8 mouse cellular contexts compared by ENCODE assay signal in genomic region chr11:35798874-35799273, GRCm38 (mm10). TPM values are rescaled to one million over a fixed set of nuclear protein-coding genes. Genes with fewer than 3 reads are reported as not detected.
DNase-seq lines count a peak whose midpoint lies in the region; ATAC-seq and TF ChIP-seq lines count a peak whose summit lies in the region.
"Had no signal": no experiment of that assay in that cellular context is flagged by ENCODE, and none has a peak within 500 bp of the region (broad histone marks: within the 10 kb centered on the region; RNA-seq: fewer than 3 reads in every experiment).

Gene Fbll1 (minus strand): TSS chr11:35798884.

- peak; percentile 40 for DNase-seq in 416B (ENCODE audit: low read depth)
- peak; percentile 45 for DNase-seq in cerebellum, adult 9-10 months
- DNase-seq in frontal cortex, postnatal 25 days (ENCODE audit: low spot score in 2 of 2): peak; percentile 13 to 19
- peak; percentile 57 for DNase-seq in ovary, postnatal 36 days (ENCODE audit: low spot score)

- no peak for TF ChIP-seq EP300 in ES-Bruce4 (IDR thresholded peaks at IDR 0.05; ENCODE audit: insufficient read depth, low read depth, low read length)

- H3K4me1 ChIP-seq in ES-Bruce4 (ENCODE audit: control insufficient read depth, insufficient read depth, low read length): no peaks in the 10 kb centered on the region
- H3K4me1 ChIP-seq in kidney, embryonic 15.5 days: peaks cover 14% of the 10 kb centered on the region
- no peaks in the 10 kb centered on the region for H3K4me1 ChIP-seq in liver, embryonic 15.5 days (replicated peaks)

- no peak for TF ChIP-seq CTCF in ES-Bruce4 (IDR thresholded peaks at IDR 0.05; ENCODE audit: low read depth, low read length)

- peak within 1 kb of the TSS; percentile 61 for H3K4me3 ChIP-seq in ES-Bruce4 (ENCODE audit: low read depth, low read length)
- H3K4me3 ChIP-seq in kidney, embryonic 15.5 days (replicated peaks): peak within 1 kb of the TSS; percentile 42
- H3K4me3 ChIP-seq in liver, embryonic 15.5 days (replicated peaks): 0 out of 2 replicates have a peak within 1 kb of the TSS, but pooled peaks have one; percentile 2
- H3K4me3 ChIP-seq: heart, adult 2 months had no signal

- TF ChIP-seq POLR2A in ES-Bruce4 (IDR thresholded peaks at IDR 0.05; ENCODE audit: insufficient read depth, low read length): no peak

- WGBS in kidney, embryonic 15.5 days: 16% methylated on average over 11 of the region's 11 CpGs
- WGBS in liver, embryonic 15.5 days (ENCODE audit: insufficient replicate concordance): 14% methylated on average over 11 of the region's 11 CpGs

- H3K4me2 ChIP-seq in kidney, embryonic 15.5 days: peak within 1 kb of the TSS; percentile 71
- peak within 1 kb of the TSS; percentile 29 for H3K4me2 ChIP-seq in liver, embryonic 15.5 days

- no peaks in the 10 kb centered on the region for H3K9me3 ChIP-seq in ES-Bruce4 (replicated peaks; ENCODE audit: control insufficient read depth, insufficient read depth, low read length, poor library complexity, severe bottlenecking)
- H3K9me3 ChIP-seq in kidney, embryonic 15.5 days (replicated peaks): no peaks in the 10 kb centered on the region
- H3K9me3 ChIP-seq in liver, embryonic 15.5 days (replicated peaks): no peaks in the 10 kb centered on the region

- H3K27me3 ChIP-seq in ES-Bruce4 (ENCODE audit: control insufficient read depth, insufficient read depth, low read length, poor library complexity, severe bottlenecking): peaks cover 15% of the 10 kb centered on the region
- H3K27me3 ChIP-seq in kidney, embryonic 15.5 days: peaks cover 56% of the 10 kb centered on the region
- H3K27me3 ChIP-seq in liver, embryonic 15.5 days: peaks cover 61% of the 10 kb centered on the region

- H3K9ac ChIP-seq in ES-Bruce4 (ENCODE audit: low read depth, poor library complexity, severe bottlenecking): 0 out of 2 replicates have a peak within 1 kb of the TSS, but pooled peaks have one; percentile 24
- no peak within 1 kb of the TSS for H3K9ac ChIP-seq in kidney, embryonic 15.5 days
- no peak within 1 kb of the TSS for H3K9ac ChIP-seq in liver, embryonic 15.5 days

- H3K27ac ChIP-seq in ES-Bruce4 (ENCODE audit: insufficient read depth, low read length): no peak within 1 kb of the TSS
- no peak within 1 kb of the TSS for H3K27ac ChIP-seq in kidney, embryonic 15.5 days
- H3K27ac ChIP-seq in liver, embryonic 15.5 days (replicated peaks): no peak within 1 kb of the TSS
- H3K27ac ChIP-seq: heart, adult 2 months had no signal

- ATAC-seq in kidney, embryonic 15.5 days (replicated peaks; ENCODE audit: low FRiP score): no peak
- ATAC-seq in liver, embryonic 15.5 days (ENCODE audit: insufficient read depth): no peak

- no peaks in the 10 kb centered on the region for H3K36me3 ChIP-seq in ES-Bruce4 (ENCODE audit: control insufficient read depth, insufficient read depth, low read length, poor library complexity, severe bottlenecking)
- H3K36me3 ChIP-seq in kidney, embryonic 15.5 days: no peaks in the 10 kb centered on the region
- no peaks in the 10 kb centered on the region for H3K36me3 ChIP-seq in liver, embryonic 15.5 days (replicated peaks)

RNA-seq across cellular contexts. Expression of gene Fbll1, which starts in this region (rescaled TPM):
- polyA plus RNA-seq in ES-Bruce4 (2011; ENCODE audit: insufficient read depth, insufficient read length, low read depth, missing spikeins): not detected in 2 replicates
- 0.13 and 0.14 TPM in 2 replicates for polyA plus RNA-seq in kidney, embryonic 15.5 days (2015; fragmentation: Nextera tagmentation; extraction: Ambion mirVana)
- polyA plus RNA-seq in liver, embryonic 15.5 days (2015; fragmentation: Nextera tagmentation; extraction: Ambion mirVana): not detected in 2 replicates
- polyA plus RNA-seq: heart, adult 2 months had no signal

Comparison
In these comparisons a context has a peak if more than half of its experiments do, and no peak if none do; other contexts are left out.
1. H3K4me3 ChIP-seq: peak in every context shown above with its lines; median percentile 61 in ES-Bruce4; 42 in kidney, embryonic 15.5 days; 2 in liver, embryonic 15.5 days.